Mouse (Mus musculus): Measurements from ENCODE around the gene Gm7792. TPM values are rescaled to one million over a fixed set of nuclear protein-coding genes. Genes with fewer than 3 reads are reported as not detected.
"Not testable (repeated sequence)": the region's sequence is repeated elsewhere in the genome, so short reads cannot be mapped to it uniquely, and the experiment has no call there.

Gene Gm7792
- total RNA-seq (2015) (not detected in 2 replicates), total RNA-seq (2017) (not detected in 2 replicates)

GRCm38 (mm10) chr5:93843476-93843875 is at the start of gene Gm7792:
Gene Gm7792 (plus strand): TSS chr5:93843776.
- ATAC-seq (replicated peaks; ENCODE audit: poor library complexity) = not testable (repeated sequence)

Other genes with a start within 250 kb of the Gm7792 start
- gene C87414, start 172.2 kb upstream of the Gm7792 start, total RNA-seq (2015) = not detected in 2 replicates
- not detected in 2 replicates for gene C87414, start 172.2 kb upstream of the Gm7792 start, total RNA-seq (2017)
- gene Gm16429, start 85.3 kb downstream of the Gm7792 start, total RNA-seq (2015) = not detected in 2 replicates
- gene Gm16429, start 85.3 kb downstream of the Gm7792 start, total RNA-seq (2017) = not detected in 2 replicates
- gene BC061212, start 226.8 kb downstream of the Gm7792 start, total RNA-seq (2015) = not detected in 2 replicates
- gene BC061212, start 226.8 kb downstream of the Gm7792 start, total RNA-seq (2017) = not detected in 2 replicates
- gene Gm6351, start 232.6 kb downstream of the Gm7792 start, total RNA-seq (2015) = not detected in 2 replicates
- gene Gm6351, start 232.6 kb downstream of the Gm7792 start, total RNA-seq (2017) = not detected in 2 replicates

All from megakaryocyte progenitor cell, adult 5-6 weeks (primary cell).